Mouse (Mus musculus): ENCODE data around the gene Stx18. TPM values are rescaled to one million over a fixed set of nuclear protein-coding genes. Genes with fewer than 3 reads are reported as not detected.

Stx18 gene
- total RNA-seq, 2 experiments from 2014 or later = 14.5 to 15.8 TPM

DNA sequence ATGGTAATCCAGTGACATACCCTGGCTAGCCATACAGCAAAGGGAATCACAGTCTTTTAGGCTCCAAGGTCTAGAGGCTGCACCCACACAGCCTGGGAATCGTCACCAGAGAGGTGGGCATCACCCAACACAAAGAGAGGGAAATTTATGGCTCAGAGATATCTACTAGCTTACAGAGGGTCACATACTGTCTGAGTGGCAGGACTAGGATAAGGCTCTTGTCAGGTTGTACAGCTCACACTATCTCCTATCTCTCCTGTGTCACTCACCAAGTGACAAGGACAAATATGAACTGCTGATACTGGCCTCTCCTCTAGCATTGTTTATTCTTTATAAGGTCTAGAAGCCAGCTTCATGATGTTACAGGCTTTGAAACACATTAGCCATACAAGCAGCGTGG lies 90.8 kb downstream of the Stx18 start:
- DNase-seq = no peak

DNA sequence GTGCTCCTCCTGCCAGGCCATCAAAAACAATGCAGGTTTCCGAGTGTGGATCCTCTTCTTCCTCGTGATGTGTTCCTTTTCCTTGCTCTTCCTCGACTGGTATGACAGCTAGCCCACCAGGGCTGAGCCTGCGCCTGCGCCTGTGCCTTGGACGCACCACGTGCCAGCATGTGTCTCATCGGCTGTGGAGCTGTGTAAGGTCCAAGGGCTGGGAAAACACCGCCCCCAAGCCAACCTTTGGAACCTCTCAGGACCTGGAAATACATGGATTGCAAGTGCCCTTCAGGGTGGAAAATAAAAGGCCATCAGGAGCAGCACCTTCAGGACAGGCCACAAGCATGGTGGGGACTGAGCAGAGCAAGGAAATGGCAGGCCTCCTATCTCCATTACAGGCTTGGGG lies 97.7 kb downstream of the Stx18 start:
- DNase-seq = no peak

DNA sequence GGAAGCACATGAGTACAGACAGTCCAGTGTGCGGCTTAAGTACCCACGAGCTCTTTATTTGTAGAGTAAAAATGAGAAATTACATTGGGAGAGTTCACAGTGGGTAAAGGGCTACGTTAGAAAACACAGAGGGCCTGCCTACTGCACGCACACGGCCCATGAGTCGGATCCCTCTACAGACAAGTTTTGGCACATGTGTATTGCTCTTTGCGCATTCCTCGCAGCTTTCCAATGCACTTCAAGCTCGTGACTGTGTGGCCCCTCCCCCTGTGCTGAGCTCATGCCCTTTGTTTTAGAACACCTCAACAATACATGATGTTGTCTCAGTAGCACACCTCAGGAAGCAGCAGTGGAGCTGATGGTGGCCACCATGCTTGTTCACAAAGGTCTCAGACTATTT lies 98.6 kb downstream of the Stx18 start:
- DNase-seq = no peak

DNA sequence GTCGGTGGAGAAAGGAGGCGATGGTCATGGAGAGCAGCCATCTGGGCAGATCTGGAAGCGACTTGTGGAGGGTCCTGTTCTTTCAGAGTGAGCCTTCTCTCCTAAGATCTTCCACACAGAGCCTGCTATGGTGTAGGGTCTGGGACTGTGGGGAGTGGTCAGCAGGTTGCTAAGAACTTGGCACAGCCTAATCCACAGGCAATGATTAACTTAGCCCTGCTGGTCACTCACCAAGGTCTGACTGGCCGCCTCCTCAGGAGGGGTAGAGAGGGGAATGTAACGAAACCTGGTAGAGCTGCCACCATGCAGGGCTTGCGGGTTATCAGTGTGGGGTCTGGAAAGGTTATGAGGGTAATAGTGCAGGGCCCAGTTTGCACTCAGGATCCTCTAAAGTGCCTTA lies 102.4 kb downstream of the Stx18 start:
- DNase-seq = no peak

DNA sequence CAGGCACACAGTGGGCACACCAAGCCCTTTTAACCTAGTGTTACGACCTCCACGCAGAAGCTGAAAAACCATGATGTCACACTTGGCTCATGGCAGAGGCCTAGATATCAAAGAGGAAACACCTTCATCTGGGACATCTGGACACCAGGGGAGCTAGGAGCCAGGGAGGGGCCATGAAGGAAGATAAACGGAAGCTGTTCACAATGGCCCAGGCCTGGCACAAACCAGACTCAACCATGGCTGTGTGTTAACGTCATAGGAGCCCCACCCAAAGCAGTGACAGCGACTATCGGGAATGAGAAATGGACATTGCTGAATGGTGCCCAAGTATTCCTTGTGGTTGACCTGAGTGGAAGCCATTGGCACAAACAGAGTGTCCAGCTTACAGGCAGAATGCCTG lies 108.0 kb downstream of the Stx18 start:
- DNase-seq = no peak

DNA sequence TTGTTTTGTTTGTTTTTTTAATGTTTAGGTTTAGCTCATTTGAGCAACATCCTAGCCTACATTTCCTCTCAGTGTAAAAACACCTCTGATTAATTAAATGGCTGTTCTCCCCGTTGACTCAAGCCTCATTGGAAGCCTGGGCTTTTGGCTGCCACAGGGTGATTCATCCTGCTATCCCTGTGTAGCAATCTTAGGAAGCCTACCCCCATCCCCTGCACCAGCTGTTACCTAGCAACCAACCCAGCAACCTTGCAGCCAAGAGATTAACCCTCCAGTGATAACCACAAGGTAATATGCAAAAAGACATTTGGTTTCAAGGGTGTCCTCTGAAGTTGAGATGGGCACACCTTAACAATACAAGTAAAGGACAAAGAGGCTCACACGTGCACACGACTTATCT lies 112.7 kb downstream of the Stx18 start:
- no peak for DNase-seq

- DNase-seq = no peak
These were observed 113.9 kb downstream of the Stx18 start for GRCm38 (mm10) chr5:38152201-38153108.

GRCm38 (mm10) chr5:38153636-38154035 lies 115.1 kb downstream of the Stx18 start:
- no peak for DNase-seq

DNA sequence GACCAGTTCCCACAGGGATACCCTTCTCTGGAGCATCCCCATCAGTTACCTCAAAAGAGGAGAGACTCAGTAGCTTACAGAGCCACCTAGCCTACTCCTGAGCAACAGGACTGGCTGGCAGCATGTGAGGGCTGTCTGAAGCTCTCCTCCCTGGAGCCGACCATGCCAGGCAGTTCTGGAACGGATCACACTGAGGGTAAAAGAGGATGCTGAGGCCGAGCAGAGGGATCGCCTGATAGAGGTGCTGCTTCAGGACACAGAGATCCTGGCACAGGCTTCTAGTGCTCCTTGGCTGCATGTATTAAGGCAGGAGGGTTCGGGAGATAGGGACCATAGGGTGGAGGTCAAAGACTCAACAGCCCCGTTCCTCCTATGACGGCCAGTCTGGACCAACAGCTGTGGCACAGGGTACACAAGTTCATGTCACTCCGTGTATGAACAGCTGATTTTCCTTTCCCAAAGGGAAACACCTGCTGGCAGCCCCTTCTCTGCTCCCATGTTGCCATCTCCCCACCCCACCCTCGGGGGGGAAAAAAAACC lies 119.0 kb downstream of the Stx18 start:
- no peak for DNase-seq

- DNase-seq = no peak
These were observed 120.0 kb downstream of the Stx18 start for GRCm38 (mm10) chr5:38158501-38158946.

- DNase-seq = peak; percentile 48
These were observed 120.5 kb downstream of the Stx18 start for GRCm38 (mm10) chr5:38158947-38159633.

GRCm38 (mm10) chr5:38159634-38160413 lies 121.3 kb downstream of the Stx18 start, which contains the start of gene Nsg1:
Nsg1 (minus strand) TSS chr5:38159907.
- no peak for DNase-seq

- DNase-seq = no peak
These were observed 130.0 kb downstream of the Stx18 start for GRCm38 (mm10) chr5:38168497-38168896.

DNA sequence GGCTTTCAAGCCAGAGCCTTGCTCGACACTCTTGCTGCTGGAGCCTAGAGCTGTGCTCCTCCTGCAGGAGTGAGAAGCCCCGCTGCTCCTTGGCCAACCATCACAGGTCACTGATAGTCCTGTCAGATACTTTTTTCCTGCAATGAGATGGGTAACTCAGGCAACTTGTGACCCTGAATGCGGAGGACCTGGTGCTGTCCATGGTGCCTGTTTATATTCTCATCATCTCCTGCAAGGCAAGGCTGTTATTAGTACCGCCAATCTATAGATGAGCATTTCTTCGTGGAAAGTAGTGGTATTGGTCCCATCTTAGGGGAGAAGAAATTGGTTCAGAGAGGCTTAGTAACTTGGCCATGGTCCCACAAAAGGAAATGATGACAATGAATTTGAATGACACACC lies 135.2 kb downstream of the Stx18 start:
- no peak for DNase-seq

- DNase-seq = no peak
These were observed 135.8 kb downstream of the Stx18 start for GRCm38 (mm10) chr5:38174256-38174912.

GRCm38 (mm10) chr5:38184688-38185285 lies 146.2 kb downstream of the Stx18 start:
- DNase-seq = no peak

GRCm38 (mm10) chr5:38187006-38187405 lies 148.5 kb downstream of the Stx18 start:
- DNase-seq = no peak

Measured in gastrocnemius, postnatal 25 days (tissue).